Mouse (Mus musculus): ENCODE data around the gene Pde1b. TPM values are rescaled to one million over a fixed set of nuclear protein-coding genes. Genes with fewer than 3 reads are reported as not detected.

Gene Pde1b
- polyA plus RNA-seq, 1 experiment from 2014 or later = 4.9 TPM

- no peaks in the 10 kb centered on the region for H3K9me3 ChIP-seq (ENCODE audit: control insufficient read depth, low read length)
- no peak overlapping the region for H3K4me2 ChIP-seq (replicated peaks; ENCODE audit: low read depth, low read length)
- 12% methylated on average over 5 of the region's 5 CpGs for WGBS
- H3K4me1 ChIP-seq (ENCODE audit: control insufficient read depth, insufficient read depth, low read length) = 0 out of 2 replicates have a peak, but pooled peaks cover 4% of the 10 kb centered on the region
- H3K4me3 ChIP-seq (ENCODE audit: low read length) = no peak overlapping the region
- ATAC-seq (ENCODE audit: low FRiP score, low TSS enrichment) = peak; percentile 36; the same call in 1 of the 2 replicates
- no peak overlapping the region for H3K9ac ChIP-seq (ENCODE audit: low read depth, low read length)
- peak overlapping the region; percentile 38; the same call in 1 of the 2 replicates for H3K27ac ChIP-seq (ENCODE audit: low read depth, low read length)
- no peaks in the 10 kb centered on the region for H3K27me3 ChIP-seq (ENCODE audit: control insufficient read depth, insufficient read depth, low read length)
- H3K36me3 ChIP-seq (ENCODE audit: control insufficient read depth, insufficient read depth, low read length) = no peaks in the 10 kb centered on the region
Measured at GRCm38 (mm10) chr15:103518600-103519385, 16.0 kb downstream of the Pde1b start.

GRCm38 (mm10) chr15:103519386-103520378 lies 16.8 kb downstream of the Pde1b start:
- H3K27ac ChIP-seq (ENCODE audit: low read depth, low read length) = no peak overlapping the region
- H3K4me1 ChIP-seq (ENCODE audit: control insufficient read depth, insufficient read depth, low read length) = 0 out of 2 replicates have a peak, but pooled peaks cover 2% of the 10 kb centered on the region
- H3K27me3 ChIP-seq (ENCODE audit: control insufficient read depth, insufficient read depth, low read length) = no peaks in the 10 kb centered on the region
- WGBS = 31% methylated on average over 4 of the region's 4 CpGs
- H3K4me2 ChIP-seq (replicated peaks; ENCODE audit: low read depth, low read length) = no peak overlapping the region
- no peaks in the 10 kb centered on the region for H3K36me3 ChIP-seq (ENCODE audit: control insufficient read depth, insufficient read depth, low read length)
- no peak overlapping the region for H3K4me3 ChIP-seq (ENCODE audit: low read length)
- H3K9ac ChIP-seq (ENCODE audit: low read depth, low read length) = no peak overlapping the region
- ATAC-seq (ENCODE audit: low FRiP score, low TSS enrichment) = 0 out of 2 replicates have a peak, but pooled peaks have one; percentile 18
- H3K9me3 ChIP-seq (ENCODE audit: control insufficient read depth, low read length) = no peaks in the 10 kb centered on the region

- Histone ChIP-seq H3K27me3 (ENCODE audit: control insufficient read depth, insufficient read depth, low read length) (no peaks in the 10 kb centered on the region), H3K9ac (ENCODE audit: low read depth, low read length) (no peak overlapping the region), H3K27ac (ENCODE audit: low read depth, low read length) (no peak overlapping the region), H3K4me1 (ENCODE audit: control insufficient read depth, insufficient read depth, low read length) (no peaks in the 10 kb centered on the region), H3K4me2 (replicated peaks; ENCODE audit: low read depth, low read length) (no peak overlapping the region), H3K4me3 (ENCODE audit: low read length) (no peak overlapping the region), H3K36me3 (ENCODE audit: control insufficient read depth, insufficient read depth, low read length) (no peaks in the 10 kb centered on the region), H3K9me3 (ENCODE audit: control insufficient read depth, low read length) (no peaks in the 10 kb centered on the region)
- WGBS = 75% methylated on average over 3 of the region's 3 CpGs
- no peak for ATAC-seq (ENCODE audit: low FRiP score, low TSS enrichment)
Measured at GRCm38 (mm10) chr15:103522458-103523099, 19.7 kb downstream of the Pde1b start.

- Histone ChIP-seq H3K4me3 (ENCODE audit: low read length) (no peak overlapping the region), H3K9ac (ENCODE audit: low read depth, low read length) (no peak overlapping the region), H3K4me1 (ENCODE audit: control insufficient read depth, insufficient read depth, low read length) (no peaks in the 10 kb centered on the region), H3K9me3 (ENCODE audit: control insufficient read depth, low read length) (no peaks in the 10 kb centered on the region), H3K27ac (ENCODE audit: low read depth, low read length) (no peak overlapping the region), H3K4me2 (replicated peaks; ENCODE audit: low read depth, low read length) (no peak overlapping the region), H3K36me3 (ENCODE audit: control insufficient read depth, insufficient read depth, low read length) (no peaks in the 10 kb centered on the region), H3K27me3 (ENCODE audit: control insufficient read depth, insufficient read depth, low read length) (no peaks in the 10 kb centered on the region)
- ATAC-seq (ENCODE audit: low FRiP score, low TSS enrichment) = no peak
- WGBS = 62% methylated on average over 3 of the region's 3 CpGs
Measured at GRCm38 (mm10) chr15:103523156-103523555, 20.3 kb downstream of the Pde1b start.

- Histone ChIP-seq H3K36me3 (ENCODE audit: control insufficient read depth, insufficient read depth, low read length) (no peaks in the 10 kb centered on the region), H3K4me2 (replicated peaks; ENCODE audit: low read depth, low read length) (no peak overlapping the region), H3K27ac (ENCODE audit: low read depth, low read length) (no peak overlapping the region), H3K4me3 (ENCODE audit: low read length) (no peak overlapping the region), H3K4me1 (ENCODE audit: control insufficient read depth, insufficient read depth, low read length) (0 out of 2 replicates have a peak, but pooled peaks cover 3% of the 10 kb centered on the region), H3K9me3 (ENCODE audit: control insufficient read depth, low read length) (no peaks in the 10 kb centered on the region), H3K9ac (ENCODE audit: low read depth, low read length) (no peak overlapping the region), H3K27me3 (ENCODE audit: control insufficient read depth, insufficient read depth, low read length) (no peaks in the 10 kb centered on the region; the same call in 1 of the 2 replicates)
- 7% methylated on average over 5 of the region's 5 CpGs for WGBS
- ATAC-seq (ENCODE audit: low FRiP score, low TSS enrichment) = peak; percentile 74; the same call in 1 of the 2 replicates
Measured at GRCm38 (mm10) chr15:103530372-103530771, 27.5 kb downstream of the Pde1b start.

GRCm38 (mm10) chr15:103534054-103534620 lies 31.3 kb downstream of the Pde1b start:
- no peak overlapping the region for H3K27ac ChIP-seq (ENCODE audit: low read depth, low read length)
- WGBS = 82% methylated on average over 7 of the region's 7 CpGs
- no peak overlapping the region for H3K4me2 ChIP-seq (replicated peaks; ENCODE audit: low read depth, low read length)
- no peaks in the 10 kb centered on the region for H3K36me3 ChIP-seq (ENCODE audit: control insufficient read depth, insufficient read depth, low read length)
- no peak overlapping the region for H3K4me3 ChIP-seq (ENCODE audit: low read length)
- H3K9me3 ChIP-seq (ENCODE audit: control insufficient read depth, low read length) = no peaks in the 10 kb centered on the region
- peaks cover 9% of the 10 kb centered on the region; the same call in 1 of the 2 replicates for H3K4me1 ChIP-seq (ENCODE audit: control insufficient read depth, insufficient read depth, low read length)
- H3K9ac ChIP-seq (ENCODE audit: low read depth, low read length) = no peak overlapping the region
- no peak for ATAC-seq (ENCODE audit: low FRiP score, low TSS enrichment)
- H3K27me3 ChIP-seq (ENCODE audit: control insufficient read depth, insufficient read depth, low read length) = peaks cover 11% of the 10 kb centered on the region; the same call in 1 of the 2 replicates

GRCm38 (mm10) chr15:103535030-103535429 lies 32.2 kb downstream of the Pde1b start:
- Histone ChIP-seq H3K4me3 (ENCODE audit: low read length) (no peak overlapping the region), H3K9me3 (ENCODE audit: control insufficient read depth, low read length) (no peaks in the 10 kb centered on the region), H3K27ac (ENCODE audit: low read depth, low read length) (no peak overlapping the region), H3K27me3 (ENCODE audit: control insufficient read depth, insufficient read depth, low read length) (0 out of 2 replicates have a peak, but pooled peaks cover 11% of the 10 kb centered on the region), H3K4me2 (replicated peaks; ENCODE audit: low read depth, low read length) (no peak overlapping the region), H3K36me3 (ENCODE audit: control insufficient read depth, insufficient read depth, low read length) (no peaks in the 10 kb centered on the region), H3K9ac (ENCODE audit: low read depth, low read length) (no peak overlapping the region), H3K4me1 (ENCODE audit: control insufficient read depth, insufficient read depth, low read length) (peaks cover 6% of the 10 kb centered on the region; the same call in 1 of the 2 replicates)
- 86% methylated on average over 2 of the region's 2 CpGs for WGBS
- no peak for ATAC-seq (ENCODE audit: low FRiP score, low TSS enrichment)

GRCm38 (mm10) chr15:103535786-103536185 lies 33.0 kb downstream of the Pde1b start:
- no peak for ATAC-seq (ENCODE audit: low FRiP score, low TSS enrichment)
- no peak overlapping the region for H3K27ac ChIP-seq (ENCODE audit: low read depth, low read length)
- peaks cover 11% of the 10 kb centered on the region for H3K4me1 ChIP-seq (ENCODE audit: control insufficient read depth, insufficient read depth, low read length)
- H3K36me3 ChIP-seq (ENCODE audit: control insufficient read depth, insufficient read depth, low read length) = no peaks in the 10 kb centered on the region
- no peak overlapping the region for H3K4me2 ChIP-seq (replicated peaks; ENCODE audit: low read depth, low read length)
- H3K9ac ChIP-seq (ENCODE audit: low read depth, low read length) = no peak overlapping the region
- H3K9me3 ChIP-seq (ENCODE audit: control insufficient read depth, low read length) = no peaks in the 10 kb centered on the region
- 73% methylated on average over 1 of the region's 1 CpGs for WGBS
- H3K4me3 ChIP-seq (ENCODE audit: low read length) = no peak overlapping the region
- H3K27me3 ChIP-seq (ENCODE audit: control insufficient read depth, insufficient read depth, low read length) = 0 out of 2 replicates have a peak, but pooled peaks cover 11% of the 10 kb centered on the region
